Mouse (Mus musculus): ENCODE data around the gene Snx9.

DNA sequence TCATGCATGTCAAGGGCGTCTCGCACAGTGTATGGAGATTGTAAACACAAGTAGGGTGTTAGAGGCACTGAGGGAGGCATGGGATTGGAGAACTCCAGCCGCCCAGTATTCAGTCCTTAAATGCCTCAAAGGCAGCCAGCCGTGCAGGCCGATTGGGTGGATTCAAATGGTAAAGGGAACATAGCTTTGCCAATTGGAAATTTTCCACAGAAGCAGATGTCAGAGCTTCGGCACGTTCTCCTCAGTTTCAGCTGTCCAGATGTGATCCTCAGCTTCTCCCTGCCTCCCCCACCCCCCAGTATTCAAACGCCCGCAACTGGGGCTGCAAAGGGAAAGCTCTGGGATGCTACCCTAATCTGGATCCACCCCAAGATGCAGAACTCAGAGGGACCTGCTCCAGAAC, 21.3 kb upstream of the Snx9 start:
- TF ChIP-seq GATA1 (IDR thresholded peaks at IDR 0.05; ENCODE audit: low read length) (no peak), TAL1 (IDR thresholded peaks at IDR 0.05; ENCODE audit: low read length) (no peak)

All from erythroblast, embryonic 14.5 days (primary cell).